Mouse (Mus musculus) heart, embryonic 16.5 days (tissue): ENCODE data around the gene Hamp2. TPM values are rescaled to one million over a fixed set of nuclear protein-coding genes. Genes with fewer than 3 reads are reported as not detected.
A peak's percentile ranks its signal among the peaks of the same experiment; 100 is the strongest.

Experiments used
- ATAC-seq: fragments of 200-750 bp; cut with Nextera tagmentation; replicated peaks from 2 replicates; pipeline ENCODE4 v1.8.0; 2017; ENCODE audit warnings: moderate number of reproducible peaks; ENCODE audit not compliant: insufficient read depth, low FRiP score; ENCODE audit errors: extremely low read depth
- H3K27ac ChIP-seq: fragments of 300-500 bp; sonication (generic); 2 replicates; pipeline ENCODE4 v1.5.1; 2014; ENCODE audit warnings: mild to moderate bottlenecking, low read length, control low read depth, moderate library complexity
- H3K27me3 ChIP-seq: fragments of 300-500 bp; sonication (generic); 2 replicates; pipeline ENCODE4 v1.6.1; 2014; ENCODE audit warnings: low read length, mixed read lengths; ENCODE audit not compliant: control insufficient read depth, insufficient read depth
- H3K36me3 ChIP-seq: fragments of 300-500 bp; sonication (generic); 2 replicates; pipeline ENCODE4 v1.6.1; 2014; ENCODE audit not compliant: control insufficient read depth, insufficient read depth
- H3K4me1 ChIP-seq: fragments of 300-500 bp; sonication (generic); 2 replicates; pipeline ENCODE4 v1.6.1; 2014; ENCODE audit warnings: low read length, mixed read lengths; ENCODE audit not compliant: control insufficient read depth, insufficient read depth
- H3K4me2 ChIP-seq: fragments of 300-500 bp; sonication (generic); 2 replicates; pipeline ENCODE4 v1.6.1; 2014; ENCODE audit warnings: low read depth, mild to moderate bottlenecking, control low read depth, low read length
- H3K4me3 ChIP-seq: fragments of 300-500 bp; sonication (generic); 2 replicates; pipeline ENCODE4 v1.5.1; 2014; ENCODE audit warnings: mild to moderate bottlenecking, control low read depth, low read length
- H3K9ac ChIP-seq: fragments of 300-500 bp; sonication (generic); 2 replicates; pipeline ENCODE4 v1.6.1; 2014; ENCODE audit warnings: low read length, control low read depth
- H3K9me3 ChIP-seq: fragments of 300-500 bp; sonication (generic); replicated peaks from 2 replicates; pipeline ENCODE4 v1.6.1; 2016; ENCODE audit warnings: low read length; ENCODE audit not compliant: control insufficient read depth
- WGBS: fragments of 180-500 bp; shearing (Covaris S2); extraction: QIAGEN DNeasy Blood & Tissue Kit; methylation state at CpG from one replicate; pipeline ENCODE4 v1.1.7; 2014; 5-methylcytosine and 5-hydroxymethylcytosine counted together
- polyA plus RNA-seq: library from polyadenylated mRNA; unstranded; fragments of >200 nt; fragmentation: Nextera tagmentation; extraction: Ambion mirVana; gene quantifications from 2 replicates; pipeline ENCODE4 v1.2.1, GENCODE M21; 2015

Hamp2 gene
- polyA plus RNA-seq, 1 experiment from 2014 or later = not detected

DNA sequence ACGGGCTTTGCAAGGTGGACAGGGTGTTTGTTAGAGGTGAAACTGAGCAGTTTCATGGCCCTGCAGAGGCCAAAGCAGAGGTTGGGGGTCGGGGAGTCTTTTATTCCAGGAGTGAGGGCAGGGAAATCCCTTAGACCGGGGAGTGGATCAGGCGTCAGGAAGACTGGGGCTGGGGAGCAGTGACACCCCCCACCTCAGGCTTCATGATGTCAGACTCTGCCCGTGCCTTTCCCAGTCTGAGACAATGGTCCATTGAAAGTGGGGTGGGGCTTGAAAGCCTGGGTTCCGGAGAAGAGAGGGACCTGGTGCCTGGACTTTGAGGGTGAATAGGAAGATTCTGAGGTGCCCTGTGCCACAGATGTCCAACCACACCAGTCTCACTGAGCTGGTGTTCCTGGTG is 7.8 kb downstream of the Hamp2 start:
- Histone ChIP-seq H3K4me1 (no peaks in the 10 kb centered on the region; the same call in 1 of the 2 replicates), H3K27ac (no peak overlapping the region), H3K4me3 (no peak overlapping the region), H3K9ac (no peak overlapping the region), H3K27me3 (no peaks in the 10 kb centered on the region; the same call in 1 of the 2 replicates), H3K36me3 (no peaks in the 10 kb centered on the region), H3K4me2 (no peak overlapping the region), H3K9me3 (no peaks in the 10 kb centered on the region)
- 35% methylated on average over 6 of the region's 6 CpGs for WGBS
- no peak for ATAC-seq

DNA sequence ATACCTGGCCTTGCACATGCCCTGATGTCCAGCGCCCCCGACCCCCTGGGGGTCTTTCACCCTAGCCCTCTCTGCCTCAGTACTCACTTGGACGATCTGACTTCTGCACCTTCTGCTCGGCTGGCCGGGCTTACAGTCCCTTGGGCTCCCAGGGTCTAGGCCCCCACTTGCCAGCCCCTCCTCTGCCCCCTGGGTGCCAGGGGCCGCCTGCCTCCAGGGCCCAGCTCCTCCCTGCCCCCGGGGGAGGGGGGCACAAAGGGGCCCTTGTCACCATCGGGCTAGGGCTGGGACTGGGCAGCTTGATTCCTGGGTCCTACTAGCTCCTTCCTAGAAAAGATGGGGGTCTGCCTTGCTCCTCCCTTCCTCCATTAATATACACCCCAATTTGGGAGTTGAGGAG is 9.7 kb downstream of the Hamp2 start, which contains the start of gene Mag:
Gene Mag (minus strand): TSS at position 142 of the 400 bp plus-strand sequence.
- WGBS = 70% methylated on average over 8 of the region's 8 CpGs
- H3K4me3 ChIP-seq = no peak within 1 kb of the TSS
- no peak within 1 kb of the TSS for H3K9ac ChIP-seq
- no peaks in the 10 kb centered on the region; the same call in 1 of the 2 replicates for H3K4me1 ChIP-seq
- H3K9me3 ChIP-seq = no peaks in the 10 kb centered on the region
- H3K36me3 ChIP-seq = no peaks in the 10 kb centered on the region
- no peak for ATAC-seq
- H3K27ac ChIP-seq = no peak within 1 kb of the TSS
- no peak within 1 kb of the TSS for H3K4me2 ChIP-seq
- H3K27me3 ChIP-seq = no peaks in the 10 kb centered on the region; the same call in 1 of the 2 replicates

- Histone ChIP-seq H3K4me1 (no peaks in the 10 kb centered on the region; the same call in 1 of the 2 replicates), H3K27me3 (peaks cover 18% of the 10 kb centered on the region), H3K9ac (no peak overlapping the region), H3K27ac (no peak overlapping the region), H3K36me3 (no peaks in the 10 kb centered on the region), H3K4me2 (no peak overlapping the region), H3K4me3 (no peak overlapping the region), H3K9me3 (no peaks in the 10 kb centered on the region)
- WGBS = 77% methylated on average over 6 of the region's 6 CpGs
- ATAC-seq = no peak
These were observed 14.7 kb downstream of the Hamp2 start for GRCm38 (mm10) chr7:30909773-30910172.

DNA sequence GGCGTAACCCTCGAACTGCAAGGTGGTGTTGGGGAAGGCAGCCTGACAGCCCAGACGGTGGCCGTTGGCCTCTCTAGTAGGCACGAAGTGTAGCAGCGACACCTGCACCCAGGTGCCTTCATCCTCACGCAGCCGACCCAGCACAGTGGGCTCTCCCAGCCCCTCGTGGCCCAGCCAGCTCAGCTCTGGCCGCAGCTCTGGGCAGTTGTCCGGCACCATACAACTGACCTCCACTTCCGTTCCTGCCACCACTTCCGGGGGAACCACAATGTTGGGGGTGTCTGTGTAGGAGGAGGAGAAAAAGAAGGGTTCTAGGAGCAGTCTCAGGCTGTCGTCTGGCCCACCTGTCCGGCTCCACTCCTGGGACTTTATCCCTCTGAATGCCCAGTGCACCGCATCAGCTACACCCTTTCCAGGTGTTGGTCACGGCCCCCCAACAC is 15.5 kb downstream of the Hamp2 start:
- peaks cover 18% of the 10 kb centered on the region for H3K27me3 ChIP-seq
- peak; percentile 52; the same call in 1 of the 2 replicates for ATAC-seq
- no peaks in the 10 kb centered on the region; the same call in 1 of the 2 replicates for H3K4me1 ChIP-seq
- no peak overlapping the region for H3K27ac ChIP-seq
- H3K36me3 ChIP-seq = no peaks in the 10 kb centered on the region
- no peaks in the 10 kb centered on the region for H3K9me3 ChIP-seq
- no peak overlapping the region for H3K9ac ChIP-seq
- H3K4me2 ChIP-seq = peak overlapping the region; percentile 50
- H3K4me3 ChIP-seq = no peak overlapping the region; the same call in 1 of the 2 replicates
- 23% methylated on average over 17 of the region's 17 CpGs for WGBS

DNA sequence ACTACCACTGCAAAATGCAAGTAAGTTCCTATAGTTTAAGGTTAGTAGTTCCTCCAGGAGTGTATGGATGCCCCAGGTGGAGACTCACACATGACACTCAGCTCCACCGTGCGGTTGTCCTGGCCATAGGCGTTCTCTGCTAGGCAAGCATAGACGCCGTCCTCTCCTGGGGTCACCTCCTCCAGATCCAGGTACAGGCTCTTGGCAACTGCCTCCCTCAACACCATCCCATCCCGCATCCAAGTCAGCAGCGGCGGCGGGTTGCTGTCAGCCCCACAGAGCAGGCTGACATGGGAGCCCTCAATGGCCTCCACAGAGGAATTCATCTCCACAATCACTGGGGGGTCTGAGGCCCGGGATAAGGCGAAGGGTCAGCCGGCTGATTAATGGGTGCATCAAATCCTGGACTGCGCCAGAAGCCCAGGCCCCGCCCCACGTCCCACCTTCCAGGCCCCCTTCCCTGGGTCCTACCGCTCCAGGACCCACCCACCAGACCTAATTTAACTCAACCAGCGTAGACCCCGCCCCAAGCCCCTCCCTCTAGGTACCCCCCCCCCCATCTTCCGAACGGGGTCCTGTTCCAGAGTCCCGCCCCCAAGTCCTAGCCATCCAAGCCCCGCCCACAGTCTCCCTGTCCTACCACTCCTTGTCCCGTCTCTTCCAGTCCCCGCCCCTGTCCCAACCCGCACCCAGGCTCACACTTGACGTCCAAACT is 16.0 kb downstream of the Hamp2 start:
- no peaks in the 10 kb centered on the region; the same call in 1 of the 2 replicates for H3K4me1 ChIP-seq
- H3K27ac ChIP-seq = no peak overlapping the region
- WGBS = 2% methylated on average over 24 of the region's 26 CpGs
- peaks cover 18% of the 10 kb centered on the region for H3K27me3 ChIP-seq
- peak overlapping the region; percentile 19; the same call in 1 of the 2 replicates for H3K4me3 ChIP-seq
- no peaks in the 10 kb centered on the region for H3K9me3 ChIP-seq
- no peaks in the 10 kb centered on the region for H3K36me3 ChIP-seq
- ATAC-seq = no peak
- peak overlapping the region; percentile 50 for H3K4me2 ChIP-seq
- no peak overlapping the region for H3K9ac ChIP-seq

DNA sequence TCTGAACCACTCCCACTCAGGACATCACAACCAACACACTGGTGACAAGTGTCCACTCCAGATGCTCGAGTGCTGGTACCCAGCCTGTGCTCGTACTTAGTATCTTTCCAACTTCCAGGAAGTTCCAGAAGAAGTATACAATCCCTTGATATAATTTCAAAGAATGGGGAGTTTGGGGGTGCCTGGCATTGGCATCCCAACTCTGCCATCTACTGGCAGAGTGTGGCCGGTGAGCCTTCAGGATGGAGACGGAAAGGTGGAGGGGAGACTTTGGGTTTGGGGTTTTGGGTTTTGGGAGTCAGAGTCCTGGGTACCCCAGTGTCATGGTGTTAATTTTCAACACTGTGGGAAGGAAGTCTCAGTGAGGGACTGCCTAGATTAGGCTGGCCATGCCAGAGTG is 20.4 kb downstream of the Hamp2 start:
- 35% methylated on average over 4 of the region's 4 CpGs for WGBS
- Histone ChIP-seq H3K4me1 (no peaks in the 10 kb centered on the region), H3K4me3 (no peak overlapping the region), H3K9ac (no peak overlapping the region), H3K27me3 (peaks cover 18% of the 10 kb centered on the region), H3K36me3 (no peaks in the 10 kb centered on the region), H3K9me3 (no peaks in the 10 kb centered on the region), H3K4me2 (no peak overlapping the region), H3K27ac (no peak overlapping the region)
- ATAC-seq = no peak

GRCm38 (mm10) chr7:30895217-30895616 is 29.3 kb downstream of the Hamp2 start:
- Histone ChIP-seq H3K9ac (no peak overlapping the region), H3K4me3 (no peak overlapping the region), H3K27ac (no peak overlapping the region), H3K27me3 (peaks cover 3% of the 10 kb centered on the region; the same call in 1 of the 2 replicates), H3K9me3 (no peaks in the 10 kb centered on the region), H3K36me3 (no peaks in the 10 kb centered on the region), H3K4me2 (no peak overlapping the region), H3K4me1 (0 out of 2 replicates have a peak, but pooled peaks cover 3% of the 10 kb centered on the region)
- no peak for ATAC-seq
- 74% methylated on average over 3 of the region's 3 CpGs for WGBS

DNA sequence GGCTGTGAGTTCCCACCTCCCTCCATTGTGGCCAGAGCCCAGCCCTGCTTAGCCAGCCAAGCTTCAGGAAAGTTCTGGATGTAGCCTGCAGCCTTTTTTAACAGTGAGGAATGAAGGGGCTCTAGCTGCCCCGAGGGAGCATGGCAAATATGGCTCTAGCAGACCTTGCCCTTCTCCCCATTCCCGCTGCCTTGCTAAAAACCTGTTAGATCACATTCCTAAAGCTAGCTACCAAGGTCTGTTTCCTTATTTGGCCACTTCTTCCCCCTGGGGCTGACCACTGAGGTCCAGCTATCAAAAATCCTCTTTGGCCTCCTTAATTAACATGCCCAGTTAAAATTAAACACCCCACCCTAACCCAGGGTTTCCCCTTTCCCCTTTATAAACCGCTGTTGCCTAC is 32.0 kb downstream of the Hamp2 start:
- no peak overlapping the region for H3K4me3 ChIP-seq
- no peaks in the 10 kb centered on the region for H3K9me3 ChIP-seq
- H3K9ac ChIP-seq = no peak overlapping the region
- no peak overlapping the region for H3K4me2 ChIP-seq
- H3K4me1 ChIP-seq = 0 out of 2 replicates have a peak, but pooled peaks cover 3% of the 10 kb centered on the region
- no peaks in the 10 kb centered on the region for H3K36me3 ChIP-seq
- WGBS = 55% methylated on average over 3 of the region's 3 CpGs
- no peak for ATAC-seq
- H3K27ac ChIP-seq = no peak overlapping the region
- no peaks in the 10 kb centered on the region for H3K27me3 ChIP-seq

- Histone ChIP-seq H3K9ac (no peak overlapping the region), H3K36me3 (no peaks in the 10 kb centered on the region), H3K9me3 (no peaks in the 10 kb centered on the region), H3K4me2 (no peak overlapping the region), H3K27me3 (no peaks in the 10 kb centered on the region), H3K4me1 (0 out of 2 replicates have a peak, but pooled peaks cover 3% of the 10 kb centered on the region), H3K4me3 (no peak overlapping the region), H3K27ac (no peak overlapping the region)
- no peak for ATAC-seq
- 81% methylated on average over 9 of the region's 9 CpGs for WGBS
These were observed 32.7 kb downstream of the Hamp2 start for GRCm38 (mm10) chr7:30891746-30892145.
